Mouse (Mus musculus) embryonic facial prominence, embryonic 11.5 days (tissue): ENCODE measurements around the gene Irf2. TPM values are rescaled to one million over a fixed set of nuclear protein-coding genes. Genes with fewer than 3 reads are reported as not detected.

Source experiments
- ATAC-seq: fragments of 200-750 bp; cut with Nextera tagmentation; replicated peaks from 2 replicates; pipeline ENCODE4 v1.8.0; 2017; ENCODE audit warnings: low read depth; ENCODE audit not compliant: insufficient number of reproducible peaks, low FRiP score, low TSS enrichment
- DNase-seq: peaks from one replicate; pipeline ENCODE4 v3.0.0-alpha.2; 2015; ENCODE audit warnings: low spot score
- H3K27ac ChIP-seq: fragments of 300-500 bp; sonication (generic); replicated peaks from 2 replicates; pipeline ENCODE4 v1.5.1; 2014; ENCODE audit warnings: mild to moderate bottlenecking, low read depth, low read length, control low read depth
- H3K27me3 ChIP-seq: fragments of 300-500 bp; sonication (generic); 2 replicates; pipeline ENCODE4 v1.6.1; 2014; ENCODE audit warnings: mild to moderate bottlenecking, low read length, moderate library complexity, mixed read lengths; ENCODE audit not compliant: control insufficient read depth, insufficient read depth
- H3K36me3 ChIP-seq: fragments of 300-500 bp; sonication (generic); replicated peaks from 2 replicates; pipeline ENCODE4 v1.6.1; 2014; ENCODE audit warnings: low read depth, mild to moderate bottlenecking, low read length, moderate library complexity, mixed read lengths; ENCODE audit not compliant: control insufficient read depth, insufficient read depth
- H3K4me1 ChIP-seq: fragments of 300-500 bp; sonication (generic); 2 replicates; pipeline ENCODE4 v1.6.1; 2014; ENCODE audit warnings: low read length, mixed read lengths; ENCODE audit not compliant: control insufficient read depth, insufficient read depth
- H3K4me2 ChIP-seq: fragments of 300-500 bp; sonication (generic); 2 replicates; pipeline ENCODE4 v1.6.1; 2014; ENCODE audit warnings: low read depth, mild to moderate bottlenecking, control low read depth, low read length, moderate library complexity
- H3K4me3 ChIP-seq: fragments of 300-500 bp; sonication (generic); 2 replicates; pipeline ENCODE4 v1.5.1; 2014; ENCODE audit warnings: low read depth, low read length, control low read depth
- H3K9ac ChIP-seq: fragments of 300-500 bp; sonication (generic); replicated peaks from 2 replicates; pipeline ENCODE4 v1.6.1; 2014; ENCODE audit warnings: mild to moderate bottlenecking, control low read depth, low read length
- H3K9me3 ChIP-seq: fragments of 300-500 bp; sonication (generic); replicated peaks from 2 replicates; pipeline ENCODE4 v1.6.1; 2016; ENCODE audit warnings: mild to moderate bottlenecking, low read length, inconsistent platforms, mixed read lengths; ENCODE audit not compliant: control insufficient read depth
- WGBS: fragments of 180-500 bp; shearing (Covaris S2); extraction: QIAGEN DNeasy Blood & Tissue Kit; methylation state at CpG from one replicate; pipeline ENCODE4 v1.1.7; 2014; 5-methylcytosine and 5-hydroxymethylcytosine counted together
- polyA plus RNA-seq: library from polyadenylated mRNA; unstranded; fragments of >200 nt; fragmentation: Nextera tagmentation; extraction: Ambion mirVana; gene quantifications from 2 replicates; pipeline ENCODE4 v1.2.1, GENCODE M21; 2014

Gene Irf2
- polyA plus RNA-seq, 1 experiment from 2014 or later: 13.7 TPM

- ATAC-seq: no peak
- no peaks in the 10 kb centered on the region for H3K27me3 ChIP-seq
Measured at GRCm38 (mm10) chr8:46867440-46867839, 127.9 kb downstream of the Irf2 start.

GRCm38 (mm10) chr8:46868346-46869065, 129.0 kb downstream of the Irf2 start:
- ATAC-seq: no peak
- no peak overlapping the region for H3K9ac ChIP-seq
- WGBS: 64% methylated on average over 8 of the region's 8 CpGs

More at GRCm38 (mm10) chr8:46867440-46867839, 127.9 kb downstream of the Irf2 start:
- H3K36me3 ChIP-seq: no peaks in the 10 kb centered on the region
- H3K9ac ChIP-seq: no peak overlapping the region
- H3K9me3 ChIP-seq: no peaks in the 10 kb centered on the region
- WGBS: 70% methylated on average over 4 of the region's 4 CpGs
- no peak overlapping the region for H3K4me3 ChIP-seq
- no peak overlapping the region for H3K27ac ChIP-seq
- no peak for DNase-seq
- no peaks in the 10 kb centered on the region for H3K4me1 ChIP-seq
- H3K4me2 ChIP-seq: no peak overlapping the region

GRCm38 (mm10) chr8:46869521-46869925, 130.0 kb downstream of the Irf2 start:
- no peaks in the 10 kb centered on the region for H3K27me3 ChIP-seq
- H3K4me3 ChIP-seq: no peak overlapping the region
- ATAC-seq (no peak), DNase-seq (peak; percentile 24)
- H3K36me3 ChIP-seq: no peaks in the 10 kb centered on the region
- no peak overlapping the region for H3K27ac ChIP-seq
- no peak overlapping the region for H3K4me2 ChIP-seq
- H3K4me1 ChIP-seq: no peaks in the 10 kb centered on the region
- no peaks in the 10 kb centered on the region for H3K9me3 ChIP-seq
- 59% methylated on average over 6 of the region's 6 CpGs for WGBS
- no peak overlapping the region for H3K9ac ChIP-seq

More at GRCm38 (mm10) chr8:46868346-46869065, 129.0 kb downstream of the Irf2 start:
- Histone ChIP-seq H3K27me3 (no peaks in the 10 kb centered on the region), H3K27ac (no peak overlapping the region), H3K4me1 (no peaks in the 10 kb centered on the region), H3K9me3 (no peaks in the 10 kb centered on the region), H3K36me3 (no peaks in the 10 kb centered on the region), H3K4me2 (no peak overlapping the region), H3K4me3 (no peak overlapping the region)
- no peak for DNase-seq

GRCm38 (mm10) chr8:46871086-46871485, 131.6 kb downstream of the Irf2 start:
- ATAC-seq: no peak
- H3K9me3 ChIP-seq: no peaks in the 10 kb centered on the region
- WGBS: 90% methylated on average over 4 of the region's 4 CpGs

GRCm38 (mm10) chr8:46875615-46876293, 136.2 kb downstream of the Irf2 start:
- Histone ChIP-seq H3K36me3 (no peaks in the 10 kb centered on the region), H3K27ac (no peak overlapping the region), H3K4me2 (no peak overlapping the region), H3K9me3 (no peaks in the 10 kb centered on the region), H3K9ac (no peak overlapping the region), H3K4me3 (no peak overlapping the region), H3K4me1 (no peaks in the 10 kb centered on the region), H3K27me3 (no peaks in the 10 kb centered on the region)
- ATAC-seq (no peak), DNase-seq (no peak)
- 63% methylated on average over 2 of the region's 2 CpGs for WGBS

More at GRCm38 (mm10) chr8:46871086-46871485, 131.6 kb downstream of the Irf2 start:
- no peaks in the 10 kb centered on the region for H3K4me1 ChIP-seq
- no peaks in the 10 kb centered on the region for H3K27me3 ChIP-seq
- H3K36me3 ChIP-seq: no peaks in the 10 kb centered on the region
- H3K27ac ChIP-seq: no peak overlapping the region
- no peak for DNase-seq
- no peak overlapping the region for H3K4me3 ChIP-seq
- H3K4me2 ChIP-seq: no peak overlapping the region
- H3K9ac ChIP-seq: no peak overlapping the region

- no peak overlapping the region for H3K4me2 ChIP-seq
- WGBS: 68% methylated on average over 6 of the region's 6 CpGs
- H3K36me3 ChIP-seq: no peaks in the 10 kb centered on the region
- no peak for DNase-seq
- H3K4me1 ChIP-seq: no peaks in the 10 kb centered on the region
- no peak overlapping the region for H3K9ac ChIP-seq
- H3K4me3 ChIP-seq: no peak overlapping the region
- no peak overlapping the region for H3K27ac ChIP-seq
- no peaks in the 10 kb centered on the region for H3K27me3 ChIP-seq
- H3K9me3 ChIP-seq: no peaks in the 10 kb centered on the region
- ATAC-seq: no peak
Measured at GRCm38 (mm10) chr8:46881348-46881747, 141.8 kb downstream of the Irf2 start.

- no peaks in the 10 kb centered on the region for H3K36me3 ChIP-seq
- WGBS: 79% methylated on average over 8 of the region's 8 CpGs
- H3K27ac ChIP-seq: no peak overlapping the region
- ATAC-seq: no peak
- H3K4me1 ChIP-seq: no peaks in the 10 kb centered on the region
- H3K27me3 ChIP-seq: no peaks in the 10 kb centered on the region
- H3K9me3 ChIP-seq: no peaks in the 10 kb centered on the region
- H3K4me3 ChIP-seq: no peak overlapping the region
- H3K4me2 ChIP-seq: no peak overlapping the region
- no peak overlapping the region for H3K9ac ChIP-seq
- no peak for DNase-seq
Measured at GRCm38 (mm10) chr8:46881755-46882419, 142.4 kb downstream of the Irf2 start.

- H3K4me1 ChIP-seq: no peaks in the 10 kb centered on the region
- no peaks in the 10 kb centered on the region for H3K36me3 ChIP-seq
- DNase-seq (no peak), ATAC-seq (no peak)
- H3K27ac ChIP-seq: no peak overlapping the region
- 48% methylated on average over 5 of the region's 5 CpGs for WGBS
- no peak overlapping the region for H3K4me3 ChIP-seq
- no peak overlapping the region for H3K9ac ChIP-seq
- H3K27me3 ChIP-seq: no peaks in the 10 kb centered on the region
- H3K9me3 ChIP-seq: no peaks in the 10 kb centered on the region
- H3K4me2 ChIP-seq: no peak overlapping the region
Measured at GRCm38 (mm10) chr8:46882743-46883142, 143.2 kb downstream of the Irf2 start.
